Mouse (Mus musculus) erythroblast, embryonic 14.5 days (primary cell): Measurements from ENCODE around the gene Grb7. TPM values are rescaled to one million over a fixed set of nuclear protein-coding genes. Genes with fewer than 3 reads are reported as not detected.

ENCODE experiments used
- H3K27me3 ChIP-seq: 2 replicates; pipeline ENCODE4 v1.6.1; 2012; ENCODE audit warnings: inconsistent platforms; ENCODE audit not compliant: control insufficient read depth
- H3K36me3 ChIP-seq: 2 replicates; pipeline ENCODE4 v1.6.1; 2012; ENCODE audit warnings: mild to moderate bottlenecking, inconsistent platforms; ENCODE audit not compliant: control insufficient read depth
- H3K4me1 ChIP-seq: 2 replicates; pipeline ENCODE4 v1.6.1; 2012; ENCODE audit warnings: inconsistent platforms; ENCODE audit not compliant: control insufficient read depth
- H3K4me3 ChIP-seq: replicated peaks from 2 replicates; pipeline ENCODE3; 2012; ENCODE audit warnings: moderate library complexity, mild to moderate bottlenecking, inconsistent platforms
- H3K9me3 ChIP-seq: 2 replicates; pipeline ENCODE4 v1.6.1; 2012; ENCODE audit warnings: low read length, inconsistent platforms, mixed read lengths; ENCODE audit not compliant: control insufficient read depth
- GATA1 ChIP-seq: IDR thresholded peaks from 2 replicates; pipeline ENCODE4 v1.6.1; 2012; ENCODE audit warnings: low read length, inconsistent platforms, mixed read lengths
- TAL1 ChIP-seq: IDR thresholded peaks from 3 replicates; pipeline ENCODE4 v1.6.1; 2012; ENCODE audit warnings: low read length, inconsistent platforms, mixed read lengths
- polyA plus RNA-seq: library from polyadenylated mRNA; stranded (reverse); fragments of >175 nt; gene quantifications from 2 replicates; pipeline ENCODE4 v1.2.3, GENCODE M21; 2012

Grb7 gene
- polyA plus RNA-seq, 1 experiment, result 0.13 TPM

- H3K4me3 ChIP-seq, result no peak overlapping the region
- peaks cover 2% of the 10 kb centered on the region; the same call in 1 of the 2 replicates for H3K4me1 ChIP-seq
- no peaks in the 10 kb centered on the region for H3K36me3 ChIP-seq
- H3K9me3 ChIP-seq, result no peaks in the 10 kb centered on the region
- peaks cover 81% of the 10 kb centered on the region for H3K27me3 ChIP-seq
- TF ChIP-seq TAL1, result no peak
- no peak for TF ChIP-seq GATA1
Measured at GRCm38 (mm10) chr11:98413731-98414130, 32.5 kb upstream of the Grb7 start.

GRCm38 (mm10) chr11:98414162-98414561 is 32.0 kb upstream of the Grb7 start:
- H3K36me3 ChIP-seq, result no peaks in the 10 kb centered on the region
- no peaks in the 10 kb centered on the region for H3K9me3 ChIP-seq
- H3K4me1 ChIP-seq, result peaks cover 2% of the 10 kb centered on the region; the same call in 1 of the 2 replicates
- no peak for TF ChIP-seq GATA1
- no peak for TF ChIP-seq TAL1
- peaks cover 77% of the 10 kb centered on the region for H3K27me3 ChIP-seq
- H3K4me3 ChIP-seq, result no peak overlapping the region

DNA sequence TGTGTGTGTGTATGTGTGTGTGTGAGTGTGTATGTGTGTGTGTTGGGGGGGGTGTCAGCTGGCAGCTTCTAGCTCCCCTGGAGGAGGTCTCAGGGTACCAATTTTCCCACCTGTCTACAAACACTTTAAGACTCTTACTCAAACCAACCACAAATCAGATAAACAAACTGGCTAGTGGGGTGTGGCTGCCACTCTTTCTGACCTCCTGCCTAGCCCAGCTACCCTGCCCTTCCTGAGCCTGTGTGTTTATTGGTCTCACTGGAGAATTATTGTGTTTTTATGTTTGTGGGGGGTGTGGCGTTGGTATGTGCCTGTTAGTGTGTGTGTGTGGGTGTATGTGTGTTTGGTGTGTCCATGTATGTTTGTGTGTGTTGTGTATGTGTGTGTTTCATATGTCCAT is 29.1 kb upstream of the Grb7 start:
- no peak overlapping the region for H3K4me3 ChIP-seq
- H3K27me3 ChIP-seq, result peaks cover 49% of the 10 kb centered on the region
- TF ChIP-seq TAL1, result no peak
- no peak for TF ChIP-seq GATA1
- no peaks in the 10 kb centered on the region for H3K36me3 ChIP-seq
- H3K4me1 ChIP-seq, result peaks cover 2% of the 10 kb centered on the region; the same call in 1 of the 2 replicates
- no peaks in the 10 kb centered on the region for H3K9me3 ChIP-seq

GRCm38 (mm10) chr11:98418273-98418672 is 27.9 kb upstream of the Grb7 start:
- Histone ChIP-seq H3K27me3 (peaks cover 37% of the 10 kb centered on the region), H3K9me3 (no peaks in the 10 kb centered on the region), H3K4me3 (no peak overlapping the region), H3K4me1 (peaks cover 2% of the 10 kb centered on the region; the same call in 1 of the 2 replicates), H3K36me3 (no peaks in the 10 kb centered on the region; the same call in 1 of the 2 replicates)
- TF ChIP-seq TAL1 (no peak), GATA1 (no peak)

DNA sequence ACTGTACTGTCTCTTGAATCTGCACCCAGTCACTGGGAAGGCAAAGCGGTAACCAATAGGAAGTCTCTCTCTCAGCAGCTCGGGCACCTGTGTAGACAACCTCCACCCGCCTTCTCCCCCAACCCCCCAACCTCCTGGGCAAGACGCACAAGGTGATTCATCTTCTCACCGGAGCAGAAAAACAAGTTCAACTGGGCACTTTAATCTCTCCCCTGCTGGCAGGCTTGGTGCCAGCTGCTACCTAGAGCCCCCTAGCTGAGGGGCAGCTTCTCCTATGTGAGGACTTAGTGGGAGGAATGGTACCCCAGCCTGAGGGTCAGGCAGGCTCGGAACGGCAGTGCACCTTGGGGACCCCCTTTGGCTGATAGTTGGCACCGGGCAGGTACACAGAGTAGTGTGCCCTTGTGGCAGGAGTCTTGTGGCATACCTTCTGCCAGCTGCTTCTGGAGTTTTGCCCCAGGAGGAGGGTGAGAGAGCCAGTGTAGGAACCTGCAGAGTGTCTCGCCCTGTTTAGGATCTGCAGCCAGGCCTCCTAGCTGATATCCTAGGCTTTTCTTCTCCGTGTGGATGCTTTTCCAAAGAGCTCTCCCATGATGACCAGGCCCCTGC is 27.2 kb upstream of the Grb7 start:
- TF ChIP-seq TAL1 (no peak), GATA1 (no peak)
- Histone ChIP-seq H3K4me3 (no peak overlapping the region), H3K9me3 (no peaks in the 10 kb centered on the region), H3K36me3 (no peaks in the 10 kb centered on the region; the same call in 1 of the 2 replicates), H3K27me3 (peaks cover 29% of the 10 kb centered on the region), H3K4me1 (peaks cover 2% of the 10 kb centered on the region; the same call in 1 of the 2 replicates)

DNA sequence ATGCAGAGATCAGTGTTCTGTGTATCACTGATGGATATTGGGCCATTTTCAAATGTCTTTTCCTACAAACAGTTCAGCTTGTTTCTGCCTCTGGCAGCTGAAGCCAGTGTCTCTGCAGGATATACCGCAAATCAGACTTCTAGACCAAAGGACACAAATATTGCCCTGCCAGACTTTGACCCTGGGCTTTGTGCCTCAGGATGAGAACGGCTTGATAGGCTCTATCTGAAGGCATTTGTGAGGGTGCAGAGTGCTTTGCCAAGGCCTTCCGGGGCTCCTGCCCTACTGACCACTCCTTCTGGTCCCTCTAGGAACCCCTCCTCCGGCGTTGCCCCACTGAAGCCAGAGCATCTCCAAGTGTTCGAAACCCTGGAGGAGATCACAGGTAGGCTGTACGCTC is 19.6 kb upstream of the Grb7 start:
- TF ChIP-seq TAL1, result no peak
- no peak for TF ChIP-seq GATA1
- Histone ChIP-seq H3K4me3 (no peak overlapping the region), H3K36me3 (no peaks in the 10 kb centered on the region; the same call in 1 of the 2 replicates), H3K27me3 (no peaks in the 10 kb centered on the region; the same call in 1 of the 2 replicates), H3K9me3 (no peaks in the 10 kb centered on the region), H3K4me1 (no peaks in the 10 kb centered on the region)

- no peak overlapping the region for H3K4me3 ChIP-seq
- H3K4me1 ChIP-seq, result no peaks in the 10 kb centered on the region
- TF ChIP-seq TAL1, result no peak
- TF ChIP-seq GATA1, result no peak
- H3K9me3 ChIP-seq, result no peaks in the 10 kb centered on the region
- no peaks in the 10 kb centered on the region; the same call in 1 of the 2 replicates for H3K27me3 ChIP-seq
- no peaks in the 10 kb centered on the region; the same call in 1 of the 2 replicates for H3K36me3 ChIP-seq
Measured at GRCm38 (mm10) chr11:98428436-98428835, 17.8 kb upstream of the Grb7 start.

DNA sequence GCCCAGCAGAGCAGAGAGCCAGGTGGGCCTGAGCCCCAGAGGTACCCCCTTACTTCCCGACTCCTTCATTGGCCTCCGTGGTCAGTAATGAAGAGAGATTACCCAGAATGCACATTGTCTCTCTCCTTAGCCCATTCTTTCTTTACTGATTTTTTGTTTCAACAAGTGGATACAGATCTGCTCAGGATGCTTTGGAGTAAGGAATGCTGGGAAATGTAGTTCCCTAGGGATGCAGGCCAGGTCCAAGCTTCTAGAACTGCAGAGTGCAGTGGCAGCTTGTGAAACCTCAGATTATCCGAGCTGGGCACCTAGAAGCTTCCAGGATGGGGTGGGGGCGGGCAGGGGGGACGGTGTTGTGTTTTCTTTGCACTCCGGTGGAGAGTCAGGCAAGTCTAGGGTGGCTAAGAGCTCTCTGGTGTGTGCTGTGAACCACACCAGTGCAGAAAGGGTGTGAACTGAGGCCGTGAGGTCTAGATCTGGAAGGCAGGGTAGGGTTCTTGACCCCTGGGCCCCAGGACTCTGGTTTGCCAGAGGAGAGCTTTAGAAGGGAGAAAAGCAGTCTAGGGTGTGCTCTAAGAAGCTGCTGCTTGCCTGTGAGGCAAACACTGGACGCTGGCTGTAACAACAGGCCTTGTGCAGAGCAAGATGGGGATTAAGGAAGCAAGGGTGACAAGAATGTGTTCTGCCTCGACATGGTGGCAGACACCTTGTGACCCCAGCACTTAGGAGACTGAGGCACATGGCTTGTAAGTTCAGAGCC is 14.3 kb upstream of the Grb7 start:
- no peak overlapping the region for H3K4me3 ChIP-seq
- no peaks in the 10 kb centered on the region for H3K27me3 ChIP-seq
- H3K36me3 ChIP-seq, result peaks cover 3% of the 10 kb centered on the region; the same call in 1 of the 2 replicates
- H3K4me1 ChIP-seq, result no peaks in the 10 kb centered on the region
- no peak for TF ChIP-seq GATA1
- TF ChIP-seq TAL1, result no peak
- H3K9me3 ChIP-seq, result no peaks in the 10 kb centered on the region

- Histone ChIP-seq H3K27me3 (no peaks in the 10 kb centered on the region), H3K9me3 (peaks cover 2% of the 10 kb centered on the region; the same call in 1 of the 2 replicates), H3K36me3 (peaks cover 3% of the 10 kb centered on the region; the same call in 1 of the 2 replicates), H3K4me1 (peaks cover 17% of the 10 kb centered on the region), H3K4me3 (no peak overlapping the region)
- TF ChIP-seq TAL1 (no peak), GATA1 (no peak)
Measured at GRCm38 (mm10) chr11:98435723-98436122, 10.5 kb upstream of the Grb7 start.
